Mouse (Mus musculus) forebrain, embryonic 15.5 days (tissue): ENCODE data around the gene Gnat2. TPM values are rescaled to one million over a fixed set of nuclear protein-coding genes. Genes with fewer than 3 reads are reported as not detected.

Source experiments
- ATAC-seq: fragments of 200-750 bp; cut with Nextera tagmentation; replicated peaks from 2 replicates; pipeline ENCODE4 v1.8.0; 2017; ENCODE audit warnings: mild to moderate bottlenecking, moderate TSS enrichment, moderate library complexity
- H3K27ac ChIP-seq: fragments of 300-500 bp; sonication (generic); replicated peaks from 2 replicates; pipeline ENCODE4 v1.5.1; 2015; ENCODE audit warnings: mild to moderate bottlenecking, inconsistent platforms
- H3K27me3 ChIP-seq: fragments of 300-500 bp; sonication (generic); 2 replicates; pipeline ENCODE4 v1.6.1; 2015; ENCODE audit warnings: inconsistent platforms
- H3K36me3 ChIP-seq: fragments of 300-500 bp; sonication (generic); 2 replicates; pipeline ENCODE4 v1.6.1; 2015; ENCODE audit warnings: mild to moderate bottlenecking, inconsistent platforms
- H3K4me1 ChIP-seq: fragments of 300-500 bp; sonication (generic); 2 replicates; pipeline ENCODE4 v1.6.1; 2015; ENCODE audit warnings: inconsistent platforms
- H3K4me2 ChIP-seq: fragments of 300-500 bp; sonication (generic); replicated peaks from 2 replicates; pipeline ENCODE4 v1.6.1; 2015; ENCODE audit warnings: mild to moderate bottlenecking, inconsistent platforms
- H3K4me3 ChIP-seq: fragments of 300-500 bp; sonication (generic); 2 replicates; pipeline ENCODE4 v1.5.1; 2015; ENCODE audit warnings: mild to moderate bottlenecking, inconsistent platforms
- H3K9ac ChIP-seq: fragments of 300-500 bp; sonication (generic); replicated peaks from 2 replicates; pipeline ENCODE4 v1.6.1; 2015; ENCODE audit warnings: mild to moderate bottlenecking, inconsistent platforms
- H3K9me3 ChIP-seq: fragments of 300-500 bp; sonication (generic); 2 replicates; pipeline ENCODE4 v1.6.1; 2016; ENCODE audit warnings: inconsistent platforms
- WGBS: fragments of 180-500 bp; shearing (Covaris S2); methylation state at CpG from one replicate; pipeline ENCODE4 v1.1.7; 2015; ENCODE audit warnings: mixed read lengths; 5-methylcytosine and 5-hydroxymethylcytosine counted together
- polyA plus RNA-seq: library from polyadenylated mRNA; unstranded; fragments of >200 nt; fragmentation: Nextera tagmentation; extraction: Ambion mirVana; gene quantifications from 2 replicates; pipeline ENCODE4 v1.2.1, GENCODE M21; 2015

The Gnat2 gene
- polyA plus RNA-seq, 1 experiment from 2014 or later, result 0.43 TPM

GRCm38 (mm10) chr3:108069231-108069870 lies 23.2 kb upstream of the Gnat2 start:
- 80% methylated on average over 13 of the region's 13 CpGs for WGBS
- H3K4me3 ChIP-seq, result no peak overlapping the region

GRCm38 (mm10) chr3:108070295-108071293 lies 22.0 kb upstream of the Gnat2 start:
- Histone ChIP-seq H3K4me3 (no peak overlapping the region), H3K9me3 (no peaks in the 10 kb centered on the region), H3K27ac (no peak overlapping the region), H3K36me3 (peaks cover 13% of the 10 kb centered on the region), H3K4me2 (no peak overlapping the region), H3K27me3 (no peaks in the 10 kb centered on the region), H3K9ac (no peak overlapping the region), H3K4me1 (peaks cover 11% of the 10 kb centered on the region)
- WGBS, result 67% methylated on average over 10 of the region's 10 CpGs
- ATAC-seq, result peak; percentile 28; the same call in 1 of the 2 replicates

More at GRCm38 (mm10) chr3:108069231-108069870, 23.2 kb upstream of the Gnat2 start:
- H3K27me3 ChIP-seq, result no peaks in the 10 kb centered on the region
- no peaks in the 10 kb centered on the region for H3K9me3 ChIP-seq
- peaks cover 11% of the 10 kb centered on the region for H3K4me1 ChIP-seq
- ATAC-seq, result no peak
- peaks cover under 1% of the 10 kb centered on the region; the same call in 1 of the 2 replicates for H3K36me3 ChIP-seq
- no peak overlapping the region for H3K27ac ChIP-seq
- no peak overlapping the region for H3K4me2 ChIP-seq
- H3K9ac ChIP-seq, result no peak overlapping the region

GRCm38 (mm10) chr3:108072983-108073569 lies 19.5 kb upstream of the Gnat2 start:
- no peak overlapping the region for H3K9ac ChIP-seq
- peaks cover 32% of the 10 kb centered on the region for H3K36me3 ChIP-seq
- peaks cover 11% of the 10 kb centered on the region for H3K4me1 ChIP-seq
- no peak; the same call in 1 of the 2 replicates for ATAC-seq
- H3K27ac ChIP-seq, result peak overlapping the region; percentile 14
- H3K4me3 ChIP-seq, result no peak overlapping the region
- 62% methylated on average over 10 of the region's 10 CpGs for WGBS
- no peaks in the 10 kb centered on the region for H3K9me3 ChIP-seq
- H3K4me2 ChIP-seq, result no peak overlapping the region
- no peaks in the 10 kb centered on the region for H3K27me3 ChIP-seq

GRCm38 (mm10) chr3:108076836-108077235 lies 15.8 kb upstream of the Gnat2 start:
- Histone ChIP-seq H3K4me2 (no peak overlapping the region), H3K9ac (no peak overlapping the region), H3K4me3 (no peak overlapping the region), H3K27ac (no peak overlapping the region), H3K27me3 (no peaks in the 10 kb centered on the region), H3K9me3 (no peaks in the 10 kb centered on the region), H3K36me3 (peaks cover 40% of the 10 kb centered on the region), H3K4me1 (peaks cover 15% of the 10 kb centered on the region)
- WGBS, result 95% methylated on average over 9 of the region's 9 CpGs
- no peak for ATAC-seq

GRCm38 (mm10) chr3:108081681-108082080 lies 10.9 kb upstream of the Gnat2 start:
- peaks cover 17% of the 10 kb centered on the region for H3K36me3 ChIP-seq
- no peaks in the 10 kb centered on the region for H3K9me3 ChIP-seq
- H3K27me3 ChIP-seq, result no peaks in the 10 kb centered on the region
- no peak overlapping the region; the same call in 1 of the 2 replicates for H3K4me2 ChIP-seq
- no peak overlapping the region for H3K9ac ChIP-seq
- no peak overlapping the region for H3K4me3 ChIP-seq
- no peak overlapping the region for H3K27ac ChIP-seq
- whole genome bisulfite sequencing, result 55% methylated on average over 4 of the region's 4 CpGs
- no peak for ATAC-seq
- H3K4me1 ChIP-seq, result peaks cover 48% of the 10 kb centered on the region

- Histone ChIP-seq H3K9me3 (no peaks in the 10 kb centered on the region), H3K27me3 (no peaks in the 10 kb centered on the region), H3K4me3 (no peak overlapping the region), H3K27ac (no peak overlapping the region), H3K9ac (no peak overlapping the region), H3K4me1 (peaks cover 50% of the 10 kb centered on the region), H3K4me2 (no peak overlapping the region; the same call in 1 of the 2 replicates), H3K36me3 (peaks cover 11% of the 10 kb centered on the region)
- WGBS, result 63% methylated on average over 1 of the region's 1 CpGs
- ATAC-seq, result no peak
Observed at GRCm38 (mm10) chr3:108082251-108082875, 10.2 kb upstream of the Gnat2 start.

GRCm38 (mm10) chr3:108083161-108083560 lies 9.4 kb upstream of the Gnat2 start:
- no peak overlapping the region for H3K27ac ChIP-seq
- peaks cover 50% of the 10 kb centered on the region for H3K4me1 ChIP-seq
- ATAC-seq, result no peak
- H3K9me3 ChIP-seq, result no peaks in the 10 kb centered on the region
- H3K4me3 ChIP-seq, result no peak overlapping the region
- peaks cover 9% of the 10 kb centered on the region; the same call in 1 of the 2 replicates for H3K36me3 ChIP-seq
- 59% methylated on average over 2 of the region's 2 CpGs for WGBS
- no peak overlapping the region for H3K4me2 ChIP-seq
- H3K27me3 ChIP-seq, result no peaks in the 10 kb centered on the region
- no peak overlapping the region for H3K9ac ChIP-seq

GRCm38 (mm10) chr3:108083904-108084407 lies 8.6 kb upstream of the Gnat2 start:
- peaks cover 50% of the 10 kb centered on the region for H3K4me1 ChIP-seq
- 80% methylated on average over 4 of the region's 4 CpGs for WGBS
- H3K27ac ChIP-seq, result no peak overlapping the region
- H3K9me3 ChIP-seq, result no peaks in the 10 kb centered on the region
- H3K36me3 ChIP-seq, result 0 out of 2 replicates have a peak, but pooled peaks cover 2% of the 10 kb centered on the region
- H3K9ac ChIP-seq, result no peak overlapping the region
- ATAC-seq, result no peak
- H3K4me2 ChIP-seq, result peak overlapping the region; percentile 100
- no peaks in the 10 kb centered on the region for H3K27me3 ChIP-seq
- no peak overlapping the region for H3K4me3 ChIP-seq

- ATAC-seq, result peak; percentile 55
- no peaks in the 10 kb centered on the region for H3K9me3 ChIP-seq
- no peaks in the 10 kb centered on the region for H3K36me3 ChIP-seq
- peak overlapping the region; percentile 73 for H3K27ac ChIP-seq
- H3K4me2 ChIP-seq, result peak overlapping the region; percentile 100
- H3K9ac ChIP-seq, result peak overlapping the region; percentile 62
- peak overlapping the region; percentile 53 for H3K4me3 ChIP-seq
- no peaks in the 10 kb centered on the region for H3K27me3 ChIP-seq
- 15% methylated on average over 13 of the region's 13 CpGs for WGBS
- peaks cover 50% of the 10 kb centered on the region for H3K4me1 ChIP-seq
Observed at GRCm38 (mm10) chr3:108084767-108085270, 7.8 kb upstream of the Gnat2 start.

- Histone ChIP-seq H3K4me3 (peak overlapping the region; percentile 53), H3K4me2 (peak overlapping the region; percentile 100), H3K9ac (peak overlapping the region; percentile 62), H3K4me1 (peaks cover 50% of the 10 kb centered on the region), H3K27ac (peak overlapping the region; percentile 73), H3K36me3 (no peaks in the 10 kb centered on the region), H3K27me3 (no peaks in the 10 kb centered on the region), H3K9me3 (no peaks in the 10 kb centered on the region)
- peak; percentile 90 for ATAC-seq
- WGBS, result under 1% methylated on average over 14 of the region's 14 CpGs
Observed at GRCm38 (mm10) chr3:108085281-108085720, 7.3 kb upstream of the Gnat2 start.
